Mouse (Mus musculus): ENCODE data around the gene Gm13539. TPM values are rescaled to one million over a fixed set of nuclear protein-coding genes. Genes with fewer than 3 reads are reported as not detected.

Gm13539 gene
- polyA plus RNA-seq, 2 experiments: not detected

- no peak overlapping the region for H3K4me3 ChIP-seq (replicated peaks; ENCODE audit: low read length)
- no peaks in the 10 kb centered on the region for H3K27me3 ChIP-seq (ENCODE audit: control insufficient read depth, insufficient read depth, low read length)
- no peaks in the 10 kb centered on the region for H3K9me3 ChIP-seq (ENCODE audit: control insufficient read depth, low read length)
- ATAC-seq (ENCODE audit: low FRiP score, low read depth) (no peak), DNase-seq (ENCODE audit: low spot score) (no peak)
- no peaks in the 10 kb centered on the region for H3K4me1 ChIP-seq (ENCODE audit: control insufficient read depth, insufficient read depth, low read length)
- H3K36me3 ChIP-seq (ENCODE audit: control insufficient read depth, insufficient read depth, low read length): no peaks in the 10 kb centered on the region
- no peak overlapping the region for H3K9ac ChIP-seq (ENCODE audit: low read depth, low read length, severe bottlenecking)
- no peak overlapping the region for H3K27ac ChIP-seq (replicated peaks; ENCODE audit: low read depth, low read length)
- no peak for TF ChIP-seq POLR2A (IDR thresholded peaks at IDR 0.05; ENCODE audit: borderline replicate concordance, extremely low read depth, insufficient read depth, insufficient read length)
- WGBS: 57% methylated on average over 4 of the region's 4 CpGs
- no peak overlapping the region for H3K4me2 ChIP-seq (replicated peaks; ENCODE audit: low read depth, low read length, severe bottlenecking)
These were observed 23.9 kb upstream of the Gm13539 start for GRCm38 (mm10) chr2:25758064-25758625.

DNA sequence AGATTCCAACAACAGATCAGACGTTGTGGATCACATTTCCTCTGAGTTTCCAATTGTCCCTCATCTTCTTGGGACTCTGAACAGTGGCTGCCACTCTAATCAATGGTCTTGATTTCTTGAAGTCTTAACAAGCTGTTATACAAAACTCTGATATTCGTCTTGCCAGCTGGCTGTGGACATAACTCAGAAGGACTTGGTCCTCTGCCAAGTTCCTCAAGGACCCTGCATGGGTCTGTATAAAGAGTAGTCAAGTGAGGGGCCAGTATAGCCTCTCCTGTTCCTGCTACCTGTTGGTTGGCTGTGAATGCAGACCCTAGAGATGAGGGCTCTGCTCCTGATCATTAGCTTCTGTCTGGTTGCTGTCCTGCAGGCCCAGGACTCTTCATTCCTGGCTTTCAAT is 16.8 kb upstream of the Gm13539 start, which contains the start of gene Lcn3:
Gene Lcn3, plus strand, starts transcription at position 301 of the 400 bp plus-strand sequence.
- Histone ChIP-seq H3K27ac (replicated peaks; ENCODE audit: low read depth, low read length) (no peak within 1 kb of the TSS), H3K4me3 (replicated peaks; ENCODE audit: low read length) (no peak within 1 kb of the TSS), H3K9ac (ENCODE audit: low read depth, low read length, severe bottlenecking) (no peak within 1 kb of the TSS), H3K4me1 (ENCODE audit: control insufficient read depth, insufficient read depth, low read length) (no peaks in the 10 kb centered on the region), H3K27me3 (ENCODE audit: control insufficient read depth, insufficient read depth, low read length) (no peaks in the 10 kb centered on the region), H3K9me3 (ENCODE audit: control insufficient read depth, low read length) (no peaks in the 10 kb centered on the region), H3K36me3 (ENCODE audit: control insufficient read depth, insufficient read depth, low read length) (no peaks in the 10 kb centered on the region), H3K4me2 (replicated peaks; ENCODE audit: low read depth, low read length, severe bottlenecking) (no peak within 1 kb of the TSS)
- DNase-seq (ENCODE audit: low spot score): no peak
- WGBS: 43% methylated on average over 2 of the region's 2 CpGs
- TF ChIP-seq POLR2A (IDR thresholded peaks at IDR 0.05; ENCODE audit: borderline replicate concordance, extremely low read depth, insufficient read depth, insufficient read length): no peak
- no peak for ATAC-seq (ENCODE audit: low FRiP score, low read depth)

- no peaks in the 10 kb centered on the region for H3K4me1 ChIP-seq (ENCODE audit: control insufficient read depth, insufficient read depth, low read length)
- ATAC-seq (ENCODE audit: low FRiP score, low read depth) (no peak), DNase-seq (ENCODE audit: low spot score) (no peak)
- no peak overlapping the region for H3K4me2 ChIP-seq (replicated peaks; ENCODE audit: low read depth, low read length, severe bottlenecking)
- H3K36me3 ChIP-seq (ENCODE audit: control insufficient read depth, insufficient read depth, low read length): no peaks in the 10 kb centered on the region
- no peak overlapping the region for H3K27ac ChIP-seq (replicated peaks; ENCODE audit: low read depth, low read length)
- H3K4me3 ChIP-seq (replicated peaks; ENCODE audit: low read length): no peak overlapping the region
- WGBS: 79% methylated on average over 4 of the region's 4 CpGs
- no peaks in the 10 kb centered on the region for H3K9me3 ChIP-seq (ENCODE audit: control insufficient read depth, low read length)
- H3K9ac ChIP-seq (ENCODE audit: low read depth, low read length, severe bottlenecking): no peak overlapping the region
- H3K27me3 ChIP-seq (ENCODE audit: control insufficient read depth, insufficient read depth, low read length): no peaks in the 10 kb centered on the region
- TF ChIP-seq POLR2A (IDR thresholded peaks at IDR 0.05; ENCODE audit: borderline replicate concordance, extremely low read depth, insufficient read depth, insufficient read length): no peak
These were observed 14.3 kb upstream of the Gm13539 start for GRCm38 (mm10) chr2:25767764-25768163.

DNA sequence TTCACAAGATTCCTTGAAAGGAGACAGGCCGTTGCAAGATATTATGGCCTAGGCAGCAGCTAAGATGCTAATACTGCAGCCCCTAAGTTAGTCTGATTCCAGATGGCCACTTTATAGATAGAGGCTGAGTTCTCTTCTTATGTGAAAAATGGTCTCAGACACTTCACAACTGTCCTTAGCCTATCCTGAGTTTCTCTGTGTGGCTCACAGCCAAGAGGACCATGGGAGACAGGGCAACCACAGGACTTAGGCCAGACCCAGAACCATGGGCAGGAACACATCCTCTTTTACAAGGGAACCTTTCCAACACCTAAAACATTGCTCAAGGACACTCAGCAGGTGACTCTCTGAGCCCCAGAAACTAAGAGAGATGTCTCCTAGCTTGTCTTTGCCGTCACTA is 8.6 kb upstream of the Gm13539 start:
- no peaks in the 10 kb centered on the region for H3K4me1 ChIP-seq (ENCODE audit: control insufficient read depth, insufficient read depth, low read length)
- TF ChIP-seq POLR2A (IDR thresholded peaks at IDR 0.05; ENCODE audit: borderline replicate concordance, extremely low read depth, insufficient read depth, insufficient read length): no peak
- no peaks in the 10 kb centered on the region for H3K9me3 ChIP-seq (ENCODE audit: control insufficient read depth, low read length)
- no peak for DNase-seq (ENCODE audit: low spot score)
- whole genome bisulfite sequencing: 59% methylated on average over 2 of the region's 2 CpGs
- H3K27ac ChIP-seq (replicated peaks; ENCODE audit: low read depth, low read length): no peak overlapping the region
- H3K27me3 ChIP-seq (ENCODE audit: control insufficient read depth, insufficient read depth, low read length): no peaks in the 10 kb centered on the region
- no peak overlapping the region for H3K4me2 ChIP-seq (replicated peaks; ENCODE audit: low read depth, low read length, severe bottlenecking)
- H3K36me3 ChIP-seq (ENCODE audit: control insufficient read depth, insufficient read depth, low read length): no peaks in the 10 kb centered on the region
- H3K4me3 ChIP-seq (replicated peaks; ENCODE audit: low read length): no peak overlapping the region
- H3K9ac ChIP-seq (ENCODE audit: low read depth, low read length, severe bottlenecking): no peak overlapping the region
- ATAC-seq (ENCODE audit: low FRiP score, low read depth): no peak

- no peak for TF ChIP-seq POLR2A (IDR thresholded peaks at IDR 0.05; ENCODE audit: borderline replicate concordance, extremely low read depth, insufficient read depth, insufficient read length)
- DNase-seq (ENCODE audit: low spot score): no peak
- 68% methylated on average over 2 of the region's 2 CpGs for WGBS
These were observed 7.4 kb upstream of the Gm13539 start for GRCm38 (mm10) chr2:25774640-25775039.

GRCm38 (mm10) chr2:25775991-25776390 is 6.1 kb upstream of the Gm13539 start:
- Histone ChIP-seq H3K9ac (ENCODE audit: low read depth, low read length, severe bottlenecking) (no peak overlapping the region), H3K27ac (replicated peaks; ENCODE audit: low read depth, low read length) (no peak overlapping the region), H3K27me3 (ENCODE audit: control insufficient read depth, insufficient read depth, low read length) (no peaks in the 10 kb centered on the region), H3K4me2 (replicated peaks; ENCODE audit: low read depth, low read length, severe bottlenecking) (no peak overlapping the region), H3K4me1 (ENCODE audit: control insufficient read depth, insufficient read depth, low read length) (no peaks in the 10 kb centered on the region), H3K4me3 (replicated peaks; ENCODE audit: low read length) (no peak overlapping the region), H3K9me3 (ENCODE audit: control insufficient read depth, low read length) (no peaks in the 10 kb centered on the region), H3K36me3 (ENCODE audit: control insufficient read depth, insufficient read depth, low read length) (no peaks in the 10 kb centered on the region)
- WGBS: 81% methylated on average over 3 of the region's 3 CpGs
- ATAC-seq (ENCODE audit: low FRiP score, low read depth) (no peak), DNase-seq (ENCODE audit: low spot score) (no peak)
- no peak for TF ChIP-seq POLR2A (IDR thresholded peaks at IDR 0.05; ENCODE audit: borderline replicate concordance, extremely low read depth, insufficient read depth, insufficient read length)

More at GRCm38 (mm10) chr2:25774640-25775039, 7.4 kb upstream of the Gm13539 start:
- no peaks in the 10 kb centered on the region for H3K36me3 ChIP-seq (ENCODE audit: control insufficient read depth, insufficient read depth, low read length)
- H3K9ac ChIP-seq (ENCODE audit: low read depth, low read length, severe bottlenecking): no peak overlapping the region
- no peak overlapping the region for H3K4me3 ChIP-seq (replicated peaks; ENCODE audit: low read length)
- no peak overlapping the region for H3K4me2 ChIP-seq (replicated peaks; ENCODE audit: low read depth, low read length, severe bottlenecking)
- H3K4me1 ChIP-seq (ENCODE audit: control insufficient read depth, insufficient read depth, low read length): no peaks in the 10 kb centered on the region
- no peak for ATAC-seq (ENCODE audit: low FRiP score, low read depth)
- no peak overlapping the region for H3K27ac ChIP-seq (replicated peaks; ENCODE audit: low read depth, low read length)
- H3K9me3 ChIP-seq (ENCODE audit: control insufficient read depth, low read length): no peaks in the 10 kb centered on the region
- no peaks in the 10 kb centered on the region for H3K27me3 ChIP-seq (ENCODE audit: control insufficient read depth, insufficient read depth, low read length)
